In genomic region chr4:152788431-152788830, GRCm38 (mm10) we compare ENCODE assay signal across 22 mouse cellular contexts.
DNase-seq lines count a peak whose midpoint lies in the region; ATAC-seq and TF ChIP-seq lines count a peak whose summit lies in the region.
"Had no signal": no experiment of that assay in that cellular context is flagged by ENCODE, and none has a peak within 500 bp of the region (broad histone marks: within the 10 kb centered on the region; RNA-seq: fewer than 3 reads in every experiment).

No protein-coding gene starts in this region.

- no peak for TF ChIP-seq CTCF in layer of hippocampus, adult 2 months (conservative IDR thresholded peaks at IDR 0.05)
- TF ChIP-seq CTCF in left cerebral cortex, adult 2 months (IDR thresholded peaks at IDR 0.05): no peak

- peak overlapping the region; percentile 20; the same call in 1 of the 2 replicates for H3K27ac ChIP-seq in layer of hippocampus, adult 2 months
- H3K27ac ChIP-seq in neural tube, embryonic 15.5 days (replicated peaks): peak overlapping the region; percentile 19; the same call in 1 of the 2 replicates
- no peak overlapping the region for H3K27ac ChIP-seq in left cerebral cortex, adult 2 months
- H3K27ac ChIP-seq: embryonic facial prominence, embryonic 10.5 days; hindbrain, embryonic 12.5 days; limb, embryonic 13.5 days; liver, embryonic 15.5 days; macrophage; stomach, postnatal 0 days had no signal

- intact Hi-C loops in left cerebral cortex, adult 2 months (cut with DNase I): no loop called here

- DNase-seq in layer of hippocampus, adult 2 months (ENCODE audit: low spot score in 2 of 2): peak in 1 of 2 experiments; percentile 25
- no peak for DNase-seq in layer of hippocampus, adult 9-10 months (ENCODE audit: low spot score)
- DNase-seq in neural tube, embryonic 10.5 days (ENCODE audit: extremely low spot score, low spot score): no peak
- peak; percentile 14 to 28 for DNase-seq in left cerebral cortex, adult 2 months (ENCODE audit: extremely low spot score in 1 of 2, low spot score in 2 of 2)
- peak; percentile 32 for DNase-seq in right cerebral cortex, postnatal 4 days
- no peak for DNase-seq in cerebellum, adult 11-12 months
- DNase-seq: adrenal gland, postnatal 36 days; B cell, adult 2 months; cerebellum, adult 8-10 months; heart, postnatal 10 days; kidney, adult 8-10 months; kidney, postnatal 14 days; midbrain, embryonic 14.5 days had no signal

- no peak overlapping the region for H3K4me2 ChIP-seq in neural tube, embryonic 15.5 days
- H3K4me2 ChIP-seq: heart, embryonic 11.5 days; hindbrain, embryonic 12.5 days; limb, embryonic 13.5 days; liver, embryonic 15.5 days had no signal

- peaks cover 6% of the 10 kb centered on the region; the same call in 1 of the 2 replicates for H3K9me3 ChIP-seq in neural tube, embryonic 15.5 days (replicated peaks)
- H3K9me3 ChIP-seq: liver, embryonic 15.5 days had no signal

- 0 out of 2 replicates have a peak, but pooled peaks cover 2% of the 10 kb centered on the region for H3K4me1 ChIP-seq in neural tube, embryonic 15.5 days
- H3K4me1 ChIP-seq: embryonic facial prominence, embryonic 10.5 days; limb, embryonic 13.5 days; liver, embryonic 15.5 days had no signal

- no peaks in the 10 kb centered on the region for H3K36me3 ChIP-seq in neural tube, embryonic 15.5 days
- H3K36me3 ChIP-seq: embryonic facial prominence, embryonic 10.5 days; hindbrain, embryonic 12.5 days; limb, embryonic 13.5 days; liver, embryonic 15.5 days had no signal

- WGBS in neural tube, embryonic 15.5 days: 60% methylated on average over 7 of the region's 7 CpGs

- H3K9ac ChIP-seq in neural tube, embryonic 15.5 days (replicated peaks): no peak overlapping the region
- H3K9ac ChIP-seq: hindbrain, embryonic 12.5 days; limb, embryonic 13.5 days; liver, embryonic 15.5 days had no signal

- ATAC-seq in neural tube, embryonic 15.5 days (ENCODE audit: low FRiP score): no peak
- ATAC-seq in CD4-positive, CD25-positive, alpha-beta regulatory T cell, adult 4 months: no peak

- H3K27me3 ChIP-seq in neural tube, embryonic 15.5 days (replicated peaks): no peaks in the 10 kb centered on the region
- H3K27me3 ChIP-seq: hindbrain, embryonic 12.5 days; limb, embryonic 13.5 days; liver, embryonic 15.5 days had no signal

- H3K4me3 ChIP-seq in layer of hippocampus, adult 2 months: no peak overlapping the region
- H3K4me3 ChIP-seq in neural tube, embryonic 15.5 days (replicated peaks): no peak overlapping the region
- H3K4me3 ChIP-seq in left cerebral cortex, adult 2 months: no peak overlapping the region
- H3K4me3 ChIP-seq: embryonic facial prominence, embryonic 10.5 days; hindbrain, embryonic 12.5 days; limb, embryonic 13.5 days; liver, embryonic 15.5 days had no signal

Comparison
In these comparisons a context has a peak if more than half of its experiments do, and no peak if none do; other contexts are left out.
1. DNase-seq: peak in left cerebral cortex, adult 2 months (2 of 2) and right cerebral cortex, postnatal 4 days (single experiment); none in layer of hippocampus, adult 9-10 months (single experiment), neural tube, embryonic 10.5 days (single experiment) and cerebellum, adult 11-12 months (single experiment).